Mouse (Mus musculus) CD4-positive, CD25-positive, alpha-beta regulatory T cell, adult 4 months (primary cell): ENCODE results near the gene Rps27. TPM values are rescaled to one million over a fixed set of nuclear protein-coding genes. Genes with fewer than 3 reads are reported as not detected.

ENCODE experiments used
- ATAC-seq: one replicate; pipeline ENCODE4 v1.8.0; 2017
- polyA plus RNA-seq, 2 experiments: library from polyadenylated mRNA; unstranded; fragments of 100-300 nt; shearing (Covaris generic); gene quantifications; one replicate each; pipeline ENCODE4 v1.2.1; 2017

The Rps27 gene
- polyA plus RNA-seq, 2 experiments from 2014 or later: 7,118 to 8,557 TPM

GRCm38 (mm10) chr3:90231075-90231474, 17.6 kb upstream of the Rps27 start:
- no peak for ATAC-seq

DNA sequence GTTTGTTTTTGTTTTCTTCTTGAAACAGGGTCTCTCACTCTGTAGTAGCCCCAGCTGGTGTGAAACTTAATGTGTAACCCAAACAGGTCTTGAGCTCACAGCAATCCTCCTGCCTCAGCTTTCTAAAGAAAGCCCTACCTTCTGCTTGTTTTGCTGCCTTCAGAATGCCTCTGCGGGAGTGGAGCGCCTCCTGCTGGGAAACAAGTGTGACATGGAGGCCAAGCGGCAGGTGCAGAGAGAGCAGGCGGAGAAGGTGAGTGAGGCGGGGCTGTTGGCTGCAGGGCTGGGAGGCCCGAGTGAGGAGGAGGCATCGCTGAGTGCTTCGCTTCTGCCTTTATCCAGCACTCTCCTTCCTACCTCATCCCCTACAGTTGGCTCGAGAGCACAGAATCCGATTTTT, 10.9 kb upstream of the Rps27 start:
- ATAC-seq: no peak

DNA sequence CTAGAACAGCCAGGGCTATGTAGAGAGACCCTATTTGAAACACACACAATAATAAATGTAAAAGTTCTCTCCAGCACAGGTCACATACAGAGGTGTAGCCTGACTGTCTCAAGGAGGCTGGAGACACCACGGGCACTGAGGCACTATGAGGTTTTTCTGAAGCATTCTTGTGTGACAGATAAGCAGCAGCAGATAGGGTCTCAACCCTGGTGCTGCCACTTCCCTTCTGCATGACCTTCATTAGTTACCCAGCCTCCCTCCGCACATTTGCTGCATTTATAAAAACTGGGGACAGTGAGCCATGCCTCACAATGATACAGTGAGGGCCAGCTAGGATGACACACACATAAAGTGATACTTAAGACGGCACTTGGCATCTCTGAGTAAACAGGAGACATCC, 9.5 kb upstream of the Rps27 start:
- ATAC-seq: no peak

- ATAC-seq: no peak
Observed at GRCm38 (mm10) chr3:90222455-90222854, 9.0 kb upstream of the Rps27 start.

- ATAC-seq: no peak
Observed at GRCm38 (mm10) chr3:90221123-90221522, 7.7 kb upstream of the Rps27 start.

- no peak for ATAC-seq
Observed at GRCm38 (mm10) chr3:90220531-90220951, 7.1 kb upstream of the Rps27 start.

- ATAC-seq: peak; percentile 79
Observed at GRCm38 (mm10) chr3:90220088-90220487, 6.6 kb upstream of the Rps27 start.

DNA sequence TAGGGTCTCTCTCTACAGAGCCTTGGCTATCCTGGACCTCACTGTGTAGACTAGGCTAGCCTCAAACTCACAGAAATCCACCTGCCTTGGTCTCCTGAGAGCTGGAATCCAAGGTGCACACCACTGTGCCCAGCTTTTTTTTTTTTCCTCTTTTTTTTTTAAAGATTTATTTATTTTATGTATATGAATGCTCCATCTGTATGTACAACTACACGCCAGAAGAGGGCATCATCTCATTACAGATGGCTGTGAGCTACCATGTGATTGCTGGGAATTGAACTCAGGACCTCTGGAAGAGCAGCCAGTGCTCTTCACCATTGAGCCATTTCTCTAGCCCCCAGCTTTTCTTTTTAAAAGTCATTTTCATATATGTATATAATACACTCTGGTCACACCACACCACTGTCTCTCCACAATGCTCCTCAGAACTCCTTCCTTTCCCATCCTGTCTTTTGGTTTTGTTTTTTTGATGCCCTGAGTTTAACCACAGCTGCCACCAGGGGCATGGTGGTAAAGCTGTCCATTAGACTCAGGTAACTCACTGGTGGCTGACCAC, 2.5 kb upstream of the Rps27 start:
- ATAC-seq: no peak

DNA sequence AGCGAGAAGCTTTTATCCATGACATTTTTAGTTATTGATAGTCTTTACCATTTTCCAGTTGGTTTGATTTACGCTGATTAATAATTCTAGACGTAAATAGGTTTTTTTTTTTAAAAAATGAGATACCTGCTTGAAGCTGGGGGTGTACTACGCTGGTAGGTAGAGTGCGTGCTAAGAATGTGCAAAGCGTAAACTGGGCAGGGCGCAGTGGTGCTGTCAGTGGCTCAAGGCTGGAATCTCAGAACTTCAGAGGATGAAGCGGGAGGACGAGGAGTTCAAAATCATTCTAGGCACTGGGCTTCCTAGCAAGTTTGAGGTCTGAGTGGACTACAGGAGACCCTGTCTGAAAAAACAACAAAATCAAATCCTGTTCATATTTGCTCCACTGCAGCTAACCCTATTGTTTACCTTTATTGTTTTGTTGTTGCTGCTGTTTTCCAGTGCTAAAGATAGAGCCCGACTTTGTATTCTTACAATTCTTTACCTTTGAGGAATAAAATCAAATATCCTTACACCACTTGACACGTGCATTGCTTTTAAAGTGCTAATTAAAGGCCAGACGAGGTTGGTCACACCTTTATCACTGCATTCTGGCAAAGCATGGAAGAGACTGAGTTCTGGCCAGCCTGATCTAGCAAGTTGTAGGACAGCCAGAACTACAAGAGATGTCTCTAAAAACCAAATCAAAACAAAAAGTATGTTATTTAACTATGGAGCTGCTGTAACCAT, 669 bp upstream of the Rps27 start:
- no peak for ATAC-seq

DNA sequence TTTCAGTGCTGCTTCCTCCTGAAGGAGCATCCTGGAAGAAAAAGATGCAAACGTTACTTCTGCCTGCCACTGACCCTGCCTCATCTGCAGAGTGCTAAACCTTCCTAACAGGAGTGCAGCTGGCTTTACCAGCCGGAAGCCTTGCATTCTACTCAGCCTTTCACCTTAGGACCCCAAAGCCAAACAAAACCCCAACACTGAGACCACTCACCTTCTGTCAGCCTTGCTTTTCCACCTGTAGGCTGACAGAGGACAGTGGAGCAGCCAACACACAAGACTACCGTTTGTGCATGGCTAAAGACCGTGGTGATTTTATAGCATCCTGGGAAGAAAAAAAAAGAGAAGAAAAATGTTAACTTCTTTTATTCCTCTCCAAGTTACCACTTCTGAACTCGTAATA, 728 bp downstream of the Rps27 start:
- no peak for ATAC-seq

- no peak for ATAC-seq
Observed at GRCm38 (mm10) chr3:90211475-90212398, 1.7 kb downstream of the Rps27 start.

- ATAC-seq: no peak
Observed at GRCm38 (mm10) chr3:90209908-90210566, 3.4 kb downstream of the Rps27 start.

DNA sequence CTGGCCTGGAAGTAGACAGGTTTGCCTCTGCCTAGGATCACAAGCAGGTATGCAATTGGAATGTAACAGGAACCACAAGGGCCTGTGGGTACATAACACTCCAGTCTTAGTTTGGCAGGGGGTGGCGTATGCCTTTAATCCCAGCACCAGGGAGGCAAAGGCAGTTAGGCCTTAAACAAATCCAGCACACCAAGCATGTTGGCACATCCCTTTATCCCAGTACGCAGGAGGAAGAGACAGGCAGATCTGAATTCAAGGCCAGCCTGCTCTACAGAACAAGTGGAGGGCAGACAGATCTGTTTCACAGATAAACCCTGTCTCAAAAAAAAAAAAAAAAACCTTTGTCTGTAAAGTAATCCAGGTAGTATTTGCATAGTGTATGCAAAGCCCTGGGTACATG, 4.8 kb downstream of the Rps27 start:
- no peak for ATAC-seq

GRCm38 (mm10) chr3:90204582-90204981, 8.9 kb downstream of the Rps27 start:
- ATAC-seq: no peak

DNA sequence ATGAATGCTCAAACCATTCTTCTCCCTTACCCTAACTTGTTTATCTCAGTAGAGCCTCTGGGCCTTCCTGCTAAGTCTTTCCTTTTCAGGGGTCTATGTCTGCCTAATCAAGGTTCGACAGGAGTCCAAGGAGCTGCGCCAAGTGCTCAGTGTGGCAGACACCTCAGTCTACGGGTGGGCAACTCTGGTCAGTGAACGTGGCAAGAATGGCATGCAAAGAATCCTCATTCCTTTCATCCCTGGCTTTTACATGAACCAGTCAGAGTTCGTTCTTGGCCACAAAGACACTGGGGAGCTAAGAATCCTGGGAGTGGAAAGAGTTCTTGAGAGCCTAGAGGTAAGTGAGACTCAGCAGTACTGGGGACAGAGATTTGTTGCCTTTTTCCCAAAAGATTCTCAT, 9.8 kb downstream of the Rps27 start:
- ATAC-seq: no peak

DNA sequence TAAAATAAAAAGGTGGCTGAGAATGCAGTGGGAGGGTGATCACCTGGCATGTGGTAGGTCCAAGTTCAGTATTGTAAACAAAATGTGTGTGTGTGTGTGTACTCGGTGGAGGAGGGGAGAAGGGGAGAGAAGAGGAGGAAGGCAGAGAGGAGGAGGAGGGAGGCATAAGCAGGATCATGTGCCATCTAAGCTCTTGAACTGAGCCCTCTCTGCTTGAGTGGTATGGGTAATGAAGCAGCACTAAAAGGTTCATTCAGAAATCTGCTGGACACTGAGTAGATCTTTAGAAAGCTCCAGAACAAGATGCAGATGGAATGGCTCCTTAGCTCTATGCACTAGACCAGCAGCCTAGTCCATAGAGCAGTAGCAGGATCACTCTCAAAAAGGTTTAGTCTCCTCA, 10.6 kb downstream of the Rps27 start:
- ATAC-seq: no peak

DNA sequence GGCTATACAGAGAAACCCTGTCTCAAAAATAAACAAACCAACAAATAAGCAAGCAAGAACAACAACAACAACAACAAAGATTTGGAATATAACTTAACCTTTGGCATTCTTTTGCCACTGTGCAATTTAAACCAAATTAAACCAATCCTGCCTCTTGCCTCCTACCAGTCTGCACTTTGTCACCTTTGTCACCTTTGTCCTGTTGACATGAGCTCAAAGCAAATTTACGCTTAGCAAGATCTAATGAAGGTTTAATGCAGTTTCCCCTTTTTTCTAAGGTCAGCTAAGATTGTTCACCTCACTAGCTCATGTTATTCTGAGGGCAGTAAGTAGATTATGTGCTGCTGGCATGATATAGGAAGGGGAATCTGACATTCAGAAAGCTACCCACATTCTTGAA, 15.9 kb downstream of the Rps27 start:
- ATAC-seq: no peak

- ATAC-seq: no peak
Observed at GRCm38 (mm10) chr3:90195644-90196043, 17.8 kb downstream of the Rps27 start.

DNA sequence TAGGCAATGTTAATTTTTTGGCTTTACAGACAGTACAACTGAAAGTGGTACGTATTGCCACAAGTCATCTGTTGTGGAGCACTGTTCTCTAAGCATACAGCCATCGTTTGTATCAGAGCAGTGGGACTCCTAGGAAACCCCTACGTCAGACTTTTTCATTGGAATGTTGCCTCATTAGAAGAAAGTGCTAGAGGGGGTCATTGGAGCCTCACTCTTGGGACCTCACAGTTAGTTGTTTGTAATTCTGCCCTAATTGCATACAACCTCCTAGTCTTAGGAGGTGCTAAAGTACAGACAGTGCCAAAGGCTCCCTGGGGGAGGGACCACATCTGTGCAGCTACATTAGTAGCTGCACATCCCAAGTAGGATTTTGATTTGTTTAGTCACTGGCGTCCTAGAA, 18.7 kb downstream of the Rps27 start:
- no peak for ATAC-seq

DNA sequence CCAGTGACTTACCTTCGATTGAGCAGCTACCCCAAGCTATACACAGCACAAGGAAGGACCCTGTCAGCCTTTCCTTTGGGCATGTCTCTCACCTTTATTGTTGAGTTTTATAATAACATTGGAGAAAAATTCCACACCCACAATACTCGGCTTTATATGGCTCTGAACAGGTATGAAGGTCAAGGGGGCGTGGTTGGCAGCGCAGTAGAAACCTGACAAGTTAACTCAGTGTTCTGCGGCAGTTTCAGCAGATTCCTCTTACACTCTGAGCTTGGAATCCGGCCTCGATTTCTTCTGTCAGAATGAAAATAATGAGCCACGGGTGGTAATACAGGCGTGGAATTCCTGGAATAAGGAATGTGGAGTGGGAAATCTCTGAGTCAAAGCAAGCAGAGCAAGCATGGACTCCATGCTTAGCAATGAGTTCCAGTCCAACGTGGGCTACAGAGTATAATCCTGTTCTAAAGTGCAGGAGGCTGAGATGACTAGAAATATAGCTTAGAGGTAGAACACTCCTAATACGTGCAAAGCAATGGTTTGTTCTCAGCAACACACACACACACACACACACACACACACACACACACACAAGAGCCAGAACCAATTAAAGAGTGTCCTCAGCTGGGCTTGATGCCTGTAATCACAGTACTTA, 22.5 kb downstream of the Rps27 start:
- ATAC-seq: no peak

DNA sequence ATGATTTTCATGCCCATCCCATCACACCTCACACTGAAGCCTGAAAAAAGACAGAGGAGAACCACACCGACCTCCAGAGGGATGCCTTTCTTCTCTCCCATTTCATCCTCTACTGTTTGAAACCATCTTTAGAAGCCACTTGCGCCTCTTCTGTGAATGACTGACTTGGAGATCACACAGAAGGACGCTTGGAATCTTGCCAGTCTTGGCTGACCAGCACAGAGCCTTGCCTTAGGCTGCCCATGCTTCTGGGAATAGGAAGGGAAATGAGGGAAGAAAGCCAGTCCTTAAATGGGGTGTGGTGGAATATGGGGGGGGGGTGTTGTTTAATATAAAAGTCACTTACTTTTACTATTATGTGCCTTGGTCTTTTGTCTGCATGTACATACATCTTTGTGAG, 29.9 kb downstream of the Rps27 start:
- ATAC-seq: no peak

DNA sequence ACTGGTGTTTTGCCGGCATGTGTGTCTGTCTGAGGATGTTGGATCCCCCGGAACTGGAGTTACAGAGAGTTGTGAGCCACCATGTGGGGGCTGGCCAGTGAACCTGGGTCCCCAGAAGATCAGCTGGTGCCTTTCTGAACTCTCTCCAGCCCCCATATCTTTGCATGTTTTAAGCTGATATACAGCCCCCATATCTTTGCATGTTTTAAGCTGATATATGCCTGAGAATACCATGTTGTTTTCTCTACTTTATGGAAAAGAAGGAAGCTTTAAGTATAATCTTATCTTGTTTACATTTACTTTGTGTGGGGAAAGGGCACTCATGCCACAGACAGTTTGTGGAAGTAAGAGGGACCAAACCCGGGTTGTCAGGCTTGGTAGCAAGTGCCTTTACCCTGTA, 33.9 kb downstream of the Rps27 start:
- ATAC-seq: no peak
